ENCODE assay signal across 15 mouse cellular contexts in genomic region chr5:64537113-64537780, GRCm38 (mm10).
DNase-seq lines count a peak whose midpoint lies in the region; ATAC-seq and TF ChIP-seq lines count a peak whose summit lies in the region.
"Had no signal": no experiment of that assay in that cellular context is flagged by ENCODE, and none has a peak within 500 bp of the region (broad histone marks: within the 10 kb centered on the region; RNA-seq: fewer than 3 reads in every experiment).

No protein-coding gene starts in this region.

- H3K36me3 ChIP-seq in heart, embryonic 16.5 days (ENCODE audit: control insufficient read depth, insufficient read depth) = no peaks in the 10 kb centered on the region
- no peaks in the 10 kb centered on the region for H3K36me3 ChIP-seq in heart, adult 2 months (ENCODE audit: control insufficient read depth, insufficient read depth, low read length)
- no peaks in the 10 kb centered on the region for H3K36me3 ChIP-seq in lung, embryonic 14.5 days (ENCODE audit: insufficient read depth)
- H3K36me3 ChIP-seq in liver, postnatal 0 days (replicated peaks; ENCODE audit: insufficient read depth, low read length) = no peaks in the 10 kb centered on the region
- H3K36me3 ChIP-seq in stomach, postnatal 0 days (ENCODE audit: control insufficient read depth, insufficient read depth, low read length) = no peaks in the 10 kb centered on the region
- H3K36me3 ChIP-seq: forebrain, embryonic 10.5 days; limb, embryonic 13.5 days; neural tube, embryonic 12.5 days had no signal

- no peak for TF ChIP-seq POLR2A in heart, adult 2 months (IDR thresholded peaks at IDR 0.05; ENCODE audit: insufficient read depth, low read depth, low read length)

- H3K9ac ChIP-seq in heart, embryonic 16.5 days (ENCODE audit: low read length) = no peak overlapping the region
- H3K9ac ChIP-seq in heart, adult 2 months (ENCODE audit: low read depth, low read length) = no peak overlapping the region
- no peak overlapping the region for H3K9ac ChIP-seq in lung, embryonic 14.5 days
- no peak overlapping the region for H3K9ac ChIP-seq in liver, postnatal 0 days (replicated peaks)
- no peak overlapping the region for H3K9ac ChIP-seq in stomach, postnatal 0 days (ENCODE audit: low read length)
- H3K9ac ChIP-seq: limb, embryonic 13.5 days; neural tube, embryonic 12.5 days had no signal

- no peak for TF ChIP-seq EP300 in heart, adult 2 months (IDR thresholded peaks at IDR 0.05; ENCODE audit: insufficient read depth, low read depth, low read length)
- no peak for TF ChIP-seq EP300 in liver, postnatal 0 days (IDR thresholded peaks at IDR 0.05; ENCODE audit: low read depth)
- no peak for TF ChIP-seq EP300 in stomach, postnatal 0 days (optimal IDR thresholded peaks at IDR 0.05)

- H3K9me3 ChIP-seq in heart, embryonic 16.5 days (replicated peaks; ENCODE audit: control insufficient read depth, low read length) = no peaks in the 10 kb centered on the region
- no peaks in the 10 kb centered on the region for H3K9me3 ChIP-seq in lung, embryonic 14.5 days (ENCODE audit: low read depth, low read length)
- H3K9me3 ChIP-seq in liver, postnatal 0 days (ENCODE audit: low read length) = no peaks in the 10 kb centered on the region
- H3K9me3 ChIP-seq in stomach, postnatal 0 days (ENCODE audit: control insufficient read depth, low read length) = no peaks in the 10 kb centered on the region
- H3K9me3 ChIP-seq: forebrain, embryonic 10.5 days; limb, embryonic 13.5 days; neural tube, embryonic 12.5 days had no signal

- WGBS in heart, embryonic 16.5 days = 60% methylated on average over 10 of the region's 10 CpGs
- WGBS in heart, adult 2 months = 69% methylated on average over 10 of the region's 10 CpGs
- 45% methylated on average over 10 of the region's 10 CpGs for WGBS in lung, embryonic 14.5 days
- 52% methylated on average over 10 of the region's 10 CpGs for WGBS in liver, postnatal 0 days (ENCODE audit: insufficient replicate concordance)
- 54% methylated on average over 10 of the region's 10 CpGs for WGBS in stomach, postnatal 0 days

- no peak for ATAC-seq in heart, embryonic 16.5 days (replicated peaks; ENCODE audit: extremely low read depth, insufficient read depth, low FRiP score)
- no peak for ATAC-seq in lung, embryonic 14.5 days (ENCODE audit: insufficient read depth)
- no peak for ATAC-seq in liver, postnatal 0 days
- no peak for ATAC-seq in stomach, postnatal 0 days (ENCODE audit: low FRiP score, low TSS enrichment)
- no peak for ATAC-seq in erythroblast, adult 5-6 weeks (replicated peaks; ENCODE audit: low FRiP score, poor library complexity, severe bottlenecking)
- ATAC-seq: hindbrain, postnatal 0 days had no signal

- H3K79me2 ChIP-seq in heart, adult 2 months (replicated peaks; ENCODE audit: control insufficient read depth, insufficient read depth, low read length) = no peaks in the 10 kb centered on the region

- intact Hi-C loops in heart, adult 2 months (cut with DNase I) = no loop called here

- H3K4me1 ChIP-seq in heart, embryonic 16.5 days (ENCODE audit: control insufficient read depth, insufficient read depth, low read length) = peaks cover 18% of the 10 kb centered on the region
- H3K4me1 ChIP-seq in heart, adult 2 months (ENCODE audit: control insufficient read depth, insufficient read depth, low read length) = peaks cover 4% of the 10 kb centered on the region
- peaks cover 22% of the 10 kb centered on the region; the same call in 1 of the 2 replicates for H3K4me1 ChIP-seq in lung, embryonic 14.5 days (ENCODE audit: insufficient read depth)
- peaks cover 6% of the 10 kb centered on the region for H3K4me1 ChIP-seq in liver, postnatal 0 days (ENCODE audit: insufficient read depth)
- H3K4me1 ChIP-seq in stomach, postnatal 0 days (replicated peaks; ENCODE audit: control insufficient read depth, insufficient read depth) = 0 out of 2 replicates have a peak, but pooled peaks cover 2% of the 10 kb centered on the region

- TF ChIP-seq CTCF in heart, adult 2 months (IDR thresholded peaks at IDR 0.05) = no peak
- TF ChIP-seq CTCF in lung, embryonic 14.5 days (IDR thresholded peaks at IDR 0.05; ENCODE audit: low read depth) = no peak
- no peak for TF ChIP-seq CTCF in liver, postnatal 0 days (IDR thresholded peaks at IDR 0.05; ENCODE audit: low read depth)
- no peak for TF ChIP-seq CTCF in stomach, postnatal 0 days (IDR thresholded peaks at IDR 0.05; ENCODE audit: low read depth)

- H3K4me2 ChIP-seq in heart, embryonic 16.5 days (ENCODE audit: low read depth, low read length) = peak overlapping the region; percentile 23; the same call in 1 of the 2 replicates
- peak overlapping the region; percentile 46; the same call in 1 of the 2 replicates for H3K4me2 ChIP-seq in lung, embryonic 14.5 days
- H3K4me2 ChIP-seq in liver, postnatal 0 days (ENCODE audit: low read depth, low read length) = peak overlapping the region; percentile 6; the same call in 1 of the 2 replicates
- peak overlapping the region; percentile 19; the same call in 1 of the 2 replicates for H3K4me2 ChIP-seq in stomach, postnatal 0 days (replicated peaks; ENCODE audit: low read depth)
- H3K4me2 ChIP-seq: limb, embryonic 13.5 days; neural tube, embryonic 12.5 days had no signal

- no peak for DNase-seq in heart, adult 2 months
- no peak for DNase-seq in lung, embryonic 14.5 days
- no peak for DNase-seq in lung, postnatal 14 days
- DNase-seq in liver, postnatal 0 days = no peak
- no peak for DNase-seq in stomach, postnatal 0 days (ENCODE audit: low spot score)
- DNase-seq in yolk sac, embryonic 10.5 days (ENCODE audit: low spot score) = no peak
- DNase-seq: cerebellum, adult 9-10 months; right cerebral cortex, postnatal 25 days; thymus, adult 18-20 months had no signal

- no peaks in the 10 kb centered on the region for H3K27me3 ChIP-seq in heart, embryonic 16.5 days (ENCODE audit: control insufficient read depth, insufficient read depth, low read length)
- H3K27me3 ChIP-seq in heart, adult 2 months (ENCODE audit: control insufficient read depth, insufficient read depth, low read length) = no peaks in the 10 kb centered on the region
- no peaks in the 10 kb centered on the region for H3K27me3 ChIP-seq in lung, embryonic 14.5 days (ENCODE audit: insufficient read depth, low read length)
- no peaks in the 10 kb centered on the region for H3K27me3 ChIP-seq in liver, postnatal 0 days (ENCODE audit: insufficient read depth, low read length)
- no peaks in the 10 kb centered on the region for H3K27me3 ChIP-seq in stomach, postnatal 0 days (ENCODE audit: control insufficient read depth, insufficient read depth, low read length)
- H3K27me3 ChIP-seq: limb, embryonic 13.5 days; neural tube, embryonic 12.5 days had no signal

- H3K27ac ChIP-seq in heart, embryonic 16.5 days (ENCODE audit: low read length) = peak overlapping the region; percentile 13; the same call in 1 of the 2 replicates
- H3K27ac ChIP-seq in heart, adult 2 months = no peak overlapping the region
- H3K27ac ChIP-seq in lung, embryonic 14.5 days (ENCODE audit: low read depth) = no peak overlapping the region
- no peak overlapping the region for H3K27ac ChIP-seq in liver, postnatal 0 days (ENCODE audit: low read depth)
- peak overlapping the region; percentile 5; the same call in 1 of the 2 replicates for H3K27ac ChIP-seq in stomach, postnatal 0 days (replicated peaks)
- H3K27ac ChIP-seq: forebrain, embryonic 10.5 days; hindbrain, postnatal 0 days; limb, embryonic 13.5 days; neural tube, embryonic 12.5 days had no signal

- no peak overlapping the region for H3K4me3 ChIP-seq in heart, embryonic 16.5 days (ENCODE audit: low read length)
- no peak overlapping the region for H3K4me3 ChIP-seq in heart, adult 2 months
- H3K4me3 ChIP-seq in lung, embryonic 14.5 days (ENCODE audit: low read depth, low read length) = no peak overlapping the region
- H3K4me3 ChIP-seq in liver, postnatal 0 days (ENCODE audit: low read depth, low read length) = no peak overlapping the region
- no peak overlapping the region for H3K4me3 ChIP-seq in stomach, postnatal 0 days (ENCODE audit: low read depth, low read length)
- H3K4me3 ChIP-seq: forebrain, embryonic 10.5 days; limb, embryonic 13.5 days; neural tube, embryonic 12.5 days had no signal

Comparison
In these comparisons a context has a peak if more than half of its experiments do, and no peak if none do; other contexts are left out.
1. H3K27ac ChIP-seq: peak in heart, embryonic 16.5 days (single experiment) and stomach, postnatal 0 days (single experiment); none in heart, adult 2 months (single experiment), lung, embryonic 14.5 days (single experiment) and liver, postnatal 0 days (single experiment).
2. Peak in every context shown above with its lines, with median percentiles within 50 percentile points of each other: H3K4me2 ChIP-seq.